Mouse (Mus musculus): ENCODE measurements around the gene Sytl3. TPM values are rescaled to one million over a fixed set of nuclear protein-coding genes. Genes with fewer than 3 reads are reported as not detected.
A peak's percentile ranks its signal among the peaks of the same experiment; 100 is the strongest.

The Sytl3 gene
- polyA plus RNA-seq, 1 experiment from 2014 or later, result not detected

- no peaks in the 10 kb centered on the region for H3K9me3 ChIP-seq (replicated peaks)
- WGBS, result 36% methylated on average over 6 of the region's 6 CpGs
- no peak for ATAC-seq (ENCODE audit: insufficient number of reproducible peaks, low FRiP score)
- H3K4me3 ChIP-seq, result no peak overlapping the region
- no peaks in the 10 kb centered on the region for H3K36me3 ChIP-seq
- no peaks in the 10 kb centered on the region for H3K27me3 ChIP-seq (replicated peaks)
- H3K27ac ChIP-seq (ENCODE audit: poor library complexity, severe bottlenecking), result no peak overlapping the region
- 0 out of 2 replicates have a peak, but pooled peaks cover 5% of the 10 kb centered on the region for H3K4me1 ChIP-seq (replicated peaks)
- no peak overlapping the region for H3K4me2 ChIP-seq
- H3K9ac ChIP-seq, result no peak overlapping the region
Observed at GRCm38 (mm10) chr17:6729244-6729742, 70.4 kb downstream of the Sytl3 start.

DNA sequence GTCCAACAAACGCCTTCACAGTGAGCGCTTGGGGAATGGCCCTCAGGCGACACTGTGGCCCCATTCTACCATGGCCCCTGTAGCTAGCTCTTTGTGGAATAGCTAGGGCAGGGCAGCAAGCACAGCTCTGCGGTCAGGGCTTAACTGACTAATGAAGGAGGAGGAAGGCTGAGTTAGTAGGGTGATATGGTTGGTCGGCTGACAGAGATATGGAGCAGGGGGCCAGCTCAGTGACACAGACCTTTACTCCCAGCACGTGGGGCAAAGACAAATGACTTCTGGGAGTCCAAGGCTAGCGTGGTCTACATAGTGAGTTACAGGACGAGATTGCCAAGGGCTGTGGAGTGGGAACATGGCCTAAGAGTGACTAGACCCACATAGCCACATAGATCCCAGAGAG, 72.2 kb downstream of the Sytl3 start:
- H3K4me2 ChIP-seq, result no peak overlapping the region
- H3K27me3 ChIP-seq (replicated peaks), result no peaks in the 10 kb centered on the region
- no peak for ATAC-seq (ENCODE audit: insufficient number of reproducible peaks, low FRiP score)
- no peaks in the 10 kb centered on the region for H3K36me3 ChIP-seq
- H3K4me3 ChIP-seq, result no peak overlapping the region
- H3K27ac ChIP-seq (ENCODE audit: poor library complexity, severe bottlenecking), result no peak overlapping the region
- H3K9me3 ChIP-seq (replicated peaks), result no peaks in the 10 kb centered on the region
- H3K9ac ChIP-seq, result no peak overlapping the region
- WGBS, result 65% methylated on average over 8 of the region's 8 CpGs
- H3K4me1 ChIP-seq (replicated peaks), result peaks cover 10% of the 10 kb centered on the region; the same call in 1 of the 2 replicates

- Histone ChIP-seq H3K36me3 (no peaks in the 10 kb centered on the region), H3K9me3 (replicated peaks) (no peaks in the 10 kb centered on the region), H3K9ac (no peak overlapping the region), H3K27ac (ENCODE audit: poor library complexity, severe bottlenecking) (no peak overlapping the region), H3K27me3 (replicated peaks) (no peaks in the 10 kb centered on the region), H3K4me2 (no peak overlapping the region), H3K4me1 (replicated peaks) (peaks cover 13% of the 10 kb centered on the region; the same call in 1 of the 2 replicates), H3K4me3 (no peak overlapping the region)
- no peak for ATAC-seq (ENCODE audit: insufficient number of reproducible peaks, low FRiP score)
- 85% methylated on average over 12 of the region's 12 CpGs for WGBS
Observed at GRCm38 (mm10) chr17:6731634-6732033, 72.7 kb downstream of the Sytl3 start.

- H3K9me3 ChIP-seq (replicated peaks), result no peaks in the 10 kb centered on the region
- H3K9ac ChIP-seq, result no peak overlapping the region
- ATAC-seq (ENCODE audit: insufficient number of reproducible peaks, low FRiP score), result no peak
- H3K27ac ChIP-seq (ENCODE audit: poor library complexity, severe bottlenecking), result no peak overlapping the region
- 90% methylated on average over 4 of the region's 4 CpGs for WGBS
- H3K36me3 ChIP-seq, result peaks cover 5% of the 10 kb centered on the region
- H3K4me2 ChIP-seq, result no peak overlapping the region
- H3K27me3 ChIP-seq (replicated peaks), result no peaks in the 10 kb centered on the region
- no peak overlapping the region for H3K4me3 ChIP-seq
- H3K4me1 ChIP-seq (replicated peaks), result peaks cover 15% of the 10 kb centered on the region; the same call in 1 of the 2 replicates
Observed at GRCm38 (mm10) chr17:6732665-6733064, 73.8 kb downstream of the Sytl3 start.

- Histone ChIP-seq H3K27ac (ENCODE audit: poor library complexity, severe bottlenecking) (no peak overlapping the region), H3K4me3 (no peak overlapping the region), H3K9ac (no peak overlapping the region), H3K9me3 (replicated peaks) (no peaks in the 10 kb centered on the region), H3K36me3 (peaks cover 12% of the 10 kb centered on the region), H3K4me1 (replicated peaks) (peaks cover 15% of the 10 kb centered on the region; the same call in 1 of the 2 replicates), H3K27me3 (replicated peaks) (no peaks in the 10 kb centered on the region), H3K4me2 (no peak overlapping the region)
- no peak for ATAC-seq (ENCODE audit: insufficient number of reproducible peaks, low FRiP score)
- WGBS, result 86% methylated on average over 10 of the region's 10 CpGs
Observed at GRCm38 (mm10) chr17:6733322-6733875, 74.5 kb downstream of the Sytl3 start.

GRCm38 (mm10) chr17:6734746-6735441, 76.0 kb downstream of the Sytl3 start:
- no peak for ATAC-seq (ENCODE audit: insufficient number of reproducible peaks, low FRiP score)
- H3K9me3 ChIP-seq (replicated peaks), result no peaks in the 10 kb centered on the region; the same call in 1 of the 2 replicates
- H3K4me1 ChIP-seq (replicated peaks), result peaks cover 10% of the 10 kb centered on the region; the same call in 1 of the 2 replicates
- H3K4me3 ChIP-seq, result no peak overlapping the region
- H3K27me3 ChIP-seq (replicated peaks), result no peaks in the 10 kb centered on the region
- H3K4me2 ChIP-seq, result no peak overlapping the region
- peaks cover 26% of the 10 kb centered on the region for H3K36me3 ChIP-seq
- H3K27ac ChIP-seq (ENCODE audit: poor library complexity, severe bottlenecking), result no peak overlapping the region
- WGBS, result 78% methylated on average over 12 of the region's 12 CpGs
- 0 out of 2 replicates have a peak overlapping the region, but pooled peaks have one; percentile 4 for H3K9ac ChIP-seq

DNA sequence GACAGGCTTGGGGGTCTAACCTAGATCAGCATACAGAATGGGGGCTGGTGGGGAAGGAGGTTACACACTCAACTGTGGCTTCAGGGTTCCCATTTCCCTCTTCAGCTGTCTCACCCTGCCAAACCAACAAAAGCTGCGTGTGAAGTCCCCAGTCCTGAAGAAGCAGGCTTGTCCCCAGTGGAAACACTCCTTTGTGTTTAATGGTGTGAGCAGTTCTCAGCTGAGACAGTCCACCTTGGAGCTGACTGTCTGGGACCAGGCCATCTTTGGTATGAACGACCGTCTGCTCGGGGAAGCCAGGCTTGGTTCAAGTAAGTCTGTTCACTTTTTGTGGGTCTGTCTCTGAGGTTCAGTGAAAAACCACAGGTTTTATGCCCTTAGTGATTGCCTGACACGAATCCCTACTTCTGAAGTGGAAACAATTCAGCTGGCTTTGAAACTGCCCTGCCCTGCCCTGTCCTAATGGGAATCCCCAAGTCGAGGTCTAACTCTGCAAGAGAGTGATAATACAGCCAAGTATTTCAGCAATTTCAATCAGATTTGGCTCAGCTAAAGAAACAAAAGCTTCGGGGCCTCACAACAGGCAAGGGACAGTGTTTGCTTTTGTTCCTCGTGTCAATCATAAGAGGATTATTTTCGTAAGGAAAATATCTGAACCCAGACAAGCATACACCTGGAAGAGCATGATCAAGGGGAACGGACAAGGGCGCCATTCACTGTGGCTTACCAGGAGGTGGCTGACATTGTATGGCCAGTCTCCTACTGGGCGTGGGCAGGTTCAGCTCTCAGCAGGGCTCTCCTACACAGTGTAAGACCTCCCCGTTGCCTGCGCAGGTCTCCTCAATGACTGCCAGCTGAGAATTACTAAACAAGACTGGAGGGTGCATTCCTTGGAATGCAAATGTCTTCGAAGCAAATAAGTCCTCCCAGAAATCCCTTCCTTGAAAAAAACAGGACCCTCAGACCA, 77.7 kb downstream of the Sytl3 start:
- Histone ChIP-seq H3K4me2 (no peak overlapping the region), H3K36me3 (peaks cover 43% of the 10 kb centered on the region), H3K27me3 (replicated peaks) (no peaks in the 10 kb centered on the region), H3K9ac (no peak overlapping the region), H3K9me3 (replicated peaks) (no peaks in the 10 kb centered on the region; the same call in 1 of the 2 replicates), H3K27ac (ENCODE audit: poor library complexity, severe bottlenecking) (no peak overlapping the region), H3K4me3 (no peak overlapping the region), H3K4me1 (replicated peaks) (peaks cover 21% of the 10 kb centered on the region)
- WGBS, result 57% methylated on average over 15 of the region's 15 CpGs
- no peak for ATAC-seq (ENCODE audit: insufficient number of reproducible peaks, low FRiP score)

DNA sequence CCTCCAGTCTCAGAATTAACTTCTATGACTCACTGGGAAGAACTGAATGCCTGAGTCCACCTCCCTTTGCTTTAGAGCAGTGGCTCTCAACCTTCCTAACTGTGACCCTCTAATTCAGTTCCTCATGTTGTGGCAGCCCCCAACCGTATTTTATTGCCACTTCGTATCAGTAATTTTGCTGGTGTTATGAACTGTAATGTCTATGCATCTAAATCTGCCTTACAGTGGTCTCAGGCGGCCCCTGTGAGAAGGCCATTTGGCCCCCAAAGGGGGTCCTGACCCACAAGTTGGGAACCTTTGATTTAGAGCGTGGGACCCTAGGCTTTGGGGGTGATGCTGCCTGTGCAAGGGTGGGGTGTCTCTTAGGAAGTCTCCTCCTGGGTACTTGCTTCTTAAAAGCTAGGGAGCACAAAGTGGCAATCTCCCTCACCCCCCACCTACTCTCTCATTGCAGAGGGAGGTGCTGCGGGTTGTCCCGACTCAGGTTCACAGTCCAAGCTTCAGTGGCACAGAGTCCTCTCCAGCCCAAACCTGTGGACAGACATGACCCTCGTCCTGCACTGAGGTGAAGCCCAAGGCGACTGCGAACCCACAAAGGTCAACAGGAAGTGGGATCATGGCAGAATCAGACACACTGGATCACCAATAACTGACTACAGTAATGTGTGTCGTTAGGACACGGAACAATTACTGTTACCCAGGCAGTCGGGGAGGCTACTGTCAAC, 78.5 kb downstream of the Sytl3 start:
- 80% methylated on average over 12 of the region's 12 CpGs for whole genome bisulfite sequencing
- no peak for ATAC-seq (ENCODE audit: insufficient number of reproducible peaks, low FRiP score)
- peaks cover 30% of the 10 kb centered on the region for H3K4me1 ChIP-seq (replicated peaks)
- no peak overlapping the region for H3K4me2 ChIP-seq
- peaks cover 47% of the 10 kb centered on the region for H3K36me3 ChIP-seq
- no peak overlapping the region for H3K27ac ChIP-seq (ENCODE audit: poor library complexity, severe bottlenecking)
- H3K27me3 ChIP-seq (replicated peaks), result no peaks in the 10 kb centered on the region
- H3K9ac ChIP-seq, result no peak overlapping the region
- H3K4me3 ChIP-seq, result no peak overlapping the region
- no peaks in the 10 kb centered on the region; the same call in 1 of the 2 replicates for H3K9me3 ChIP-seq (replicated peaks)

DNA sequence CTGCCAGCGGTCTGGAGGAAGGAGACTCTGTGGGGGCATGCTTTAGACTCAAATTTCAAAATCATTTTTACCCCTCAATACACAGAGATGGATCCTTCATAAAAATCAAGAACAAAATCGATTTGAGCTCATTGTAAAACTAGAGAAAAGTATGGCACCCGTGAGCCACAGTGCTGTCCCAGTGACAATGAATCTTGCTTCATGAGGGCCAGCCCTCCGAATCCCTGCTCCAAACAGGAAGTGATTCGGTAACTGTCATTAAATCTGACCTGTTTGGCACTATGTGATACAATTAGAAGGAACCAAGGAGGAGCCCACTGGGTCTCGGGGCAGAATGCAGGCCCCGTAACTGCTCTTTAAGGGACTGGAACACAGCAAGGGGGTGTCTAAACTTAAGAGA, 79.9 kb downstream of the Sytl3 start:
- Histone ChIP-seq H3K9me3 (replicated peaks) (no peaks in the 10 kb centered on the region; the same call in 1 of the 2 replicates), H3K4me1 (replicated peaks) (peaks cover 43% of the 10 kb centered on the region), H3K4me2 (no peak overlapping the region), H3K36me3 (peaks cover 52% of the 10 kb centered on the region), H3K9ac (no peak overlapping the region), H3K4me3 (no peak overlapping the region), H3K27me3 (replicated peaks) (no peaks in the 10 kb centered on the region), H3K27ac (ENCODE audit: poor library complexity, severe bottlenecking) (no peak overlapping the region)
- ATAC-seq (ENCODE audit: insufficient number of reproducible peaks, low FRiP score), result no peak
- WGBS, result 88% methylated on average over 7 of the region's 7 CpGs

GRCm38 (mm10) chr17:6739266-6739665, 80.4 kb downstream of the Sytl3 start:
- Histone ChIP-seq H3K36me3 (peaks cover 52% of the 10 kb centered on the region), H3K4me2 (no peak overlapping the region), H3K27me3 (replicated peaks) (no peaks in the 10 kb centered on the region), H3K9ac (no peak overlapping the region), H3K9me3 (replicated peaks) (no peaks in the 10 kb centered on the region; the same call in 1 of the 2 replicates), H3K27ac (ENCODE audit: poor library complexity, severe bottlenecking) (no peak overlapping the region), H3K4me3 (no peak overlapping the region), H3K4me1 (replicated peaks) (peaks cover 43% of the 10 kb centered on the region)
- ATAC-seq (ENCODE audit: insufficient number of reproducible peaks, low FRiP score), result no peak
- 84% methylated on average over 13 of the region's 13 CpGs for WGBS
